Mouse (Mus musculus) stomach, postnatal 0 days (tissue): Measurements from ENCODE around the gene Rgs7bp.

ENCODE experiments used
- CTCF ChIP-seq: IDR thresholded peaks from 2 replicates; pipeline ENCODE4 v1.5.1; 2016; ENCODE audit warnings: antibody characterized with exemption, low read depth, mild to moderate bottlenecking, moderate library complexity
- EP300 ChIP-seq: optimal IDR thresholded peaks from 2 replicates; pipeline ENCODE3; 2016; ENCODE audit warnings: antibody characterized with exemption

- TF ChIP-seq CTCF (no peak), EP300 (no peak)
Observed at GRCm38 (mm10) chr13:105104385-105104784, 49.7 kb upstream of the Rgs7bp start.
